Mouse (Mus musculus): ENCODE results near the gene Ddx3x.
"Not testable (repeated sequence)": the region's sequence is repeated elsewhere in the genome, so short reads cannot be mapped to it uniquely, and the experiment has no call there.

Ddx3x gene

DNA sequence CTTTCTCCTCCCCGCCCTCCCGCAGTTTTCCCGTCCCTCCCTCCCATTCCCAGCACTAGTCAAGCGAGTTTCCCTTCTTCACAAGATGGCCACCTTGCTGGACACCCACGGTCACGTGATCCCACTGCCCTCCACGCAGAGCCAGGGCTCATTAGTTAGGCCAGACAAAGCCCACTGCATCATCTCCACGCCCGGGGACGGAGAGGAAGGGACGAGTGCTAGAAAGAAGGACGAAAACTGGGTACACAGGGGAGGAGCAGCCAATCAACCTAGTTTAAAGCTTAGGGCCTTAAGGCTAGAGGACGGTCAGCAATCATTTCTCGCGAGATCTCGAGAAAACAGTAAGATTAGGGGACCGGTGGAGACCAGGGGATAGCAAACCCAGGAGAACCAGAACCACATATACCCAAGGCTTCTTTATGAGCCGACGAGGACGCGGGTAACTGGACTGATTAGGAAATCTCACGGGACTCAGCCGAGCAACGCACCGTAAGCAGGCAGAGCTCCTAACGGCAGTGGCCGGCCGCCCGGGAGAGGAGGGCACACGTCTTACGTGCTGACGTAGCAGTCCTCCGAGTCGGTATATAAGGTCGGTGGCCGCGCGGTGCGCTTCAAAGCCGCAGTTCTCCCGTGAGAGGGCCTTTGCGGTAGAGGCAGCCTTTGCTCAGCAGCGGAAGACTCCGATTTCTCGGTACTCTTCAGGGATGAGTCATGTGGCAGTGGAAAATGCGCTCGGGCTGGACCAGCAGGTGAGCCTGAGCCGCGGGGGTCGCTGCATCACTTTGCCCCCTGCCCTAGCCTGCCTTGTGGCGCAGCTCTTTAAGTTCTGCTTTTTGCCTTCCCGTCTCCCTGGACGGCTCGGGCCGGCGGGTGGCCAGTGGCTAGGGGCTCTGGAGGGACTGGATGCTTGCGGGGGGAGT, at the start of gene Ddx3x:
Ddx3x (plus strand) TSS at position 562 of the 920 bp plus-strand sequence.
- peak; percentile 88 for DNase-seq (ENCODE audit: low spot score)

DNA sequence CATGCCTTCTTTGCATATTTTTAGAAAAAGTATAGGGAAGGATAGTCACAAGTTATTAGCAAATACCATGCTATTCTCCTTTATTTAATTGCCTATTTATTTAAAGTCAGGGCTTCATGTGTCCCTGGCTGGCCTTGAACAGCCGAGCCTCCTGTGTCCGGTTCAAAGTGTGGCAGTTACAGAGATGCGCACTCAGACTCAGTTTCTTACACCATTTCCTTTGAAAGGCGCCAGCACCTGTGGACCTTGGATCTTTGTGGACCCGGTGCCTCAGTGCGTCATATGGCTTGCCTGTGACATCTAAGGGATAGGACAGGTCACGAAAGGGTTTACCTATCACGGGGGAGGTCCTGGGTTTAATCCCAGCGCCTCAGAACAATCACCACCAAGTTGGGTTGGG, 49.5 kb upstream of the Ddx3x start:
- no peak for DNase-seq (ENCODE audit: low spot score)

DNA sequence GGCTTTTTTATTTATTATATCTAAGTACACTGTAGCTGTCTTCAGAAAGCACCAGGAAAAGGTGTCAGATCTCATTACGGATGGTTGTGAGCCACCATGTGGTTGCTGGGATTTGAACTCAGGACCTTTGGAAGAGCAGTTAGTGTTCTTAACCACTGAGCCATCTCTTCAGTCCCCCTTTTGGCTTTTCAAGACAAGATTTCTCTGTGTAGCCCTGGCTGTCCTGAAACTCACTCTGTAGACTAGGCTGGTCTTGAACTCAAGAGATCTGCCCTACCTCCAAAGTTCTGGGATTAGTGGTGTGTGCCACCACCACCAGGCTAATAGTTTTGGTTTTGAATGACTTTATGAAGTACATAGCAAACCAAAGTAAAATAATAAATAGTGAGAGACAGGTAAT, 47.9 kb upstream of the Ddx3x start:
- DNase-seq (ENCODE audit: low spot score), result not testable (repeated sequence)

DNA sequence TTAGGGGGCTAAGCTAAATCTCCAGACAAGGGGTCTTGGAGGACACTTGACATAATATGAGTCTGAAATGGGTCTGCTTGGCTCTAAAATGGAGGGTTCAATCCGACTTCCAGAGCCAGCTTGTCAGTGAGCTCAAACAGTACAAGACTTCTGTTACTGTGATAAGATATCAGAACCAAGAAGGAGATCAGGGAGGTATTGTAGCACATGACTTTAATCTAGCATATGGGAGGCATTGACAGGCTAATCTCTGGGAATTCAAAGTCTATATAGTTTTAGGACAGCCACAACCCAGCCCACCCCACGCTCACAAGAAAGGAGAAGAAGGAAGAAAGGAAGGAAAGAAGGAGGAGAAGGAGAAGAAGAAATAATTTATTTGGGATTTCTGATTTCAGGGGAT, 47.1 kb upstream of the Ddx3x start:
- DNase-seq (ENCODE audit: low spot score), result no peak

DNA sequence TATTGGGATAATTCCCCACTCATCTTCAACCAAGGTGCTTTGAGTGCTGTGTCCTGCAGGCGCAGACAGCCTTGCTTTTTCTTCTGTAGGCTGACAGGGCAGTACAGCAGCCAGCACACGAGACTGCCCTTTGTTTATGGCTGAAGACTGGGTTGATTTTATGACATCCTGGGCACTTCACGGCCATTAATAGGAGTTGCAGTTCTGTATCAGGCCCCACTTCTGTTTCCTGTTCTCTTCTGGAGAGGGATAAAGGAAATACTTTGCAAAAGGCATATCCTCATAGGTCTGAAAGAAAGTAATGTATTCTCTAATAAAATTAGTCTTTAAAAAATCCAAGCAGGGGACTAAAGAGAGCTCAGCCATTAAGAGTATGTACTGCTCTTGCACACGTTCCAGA, 46.1 kb upstream of the Ddx3x start:
- DNase-seq (ENCODE audit: low spot score), result no peak

DNA sequence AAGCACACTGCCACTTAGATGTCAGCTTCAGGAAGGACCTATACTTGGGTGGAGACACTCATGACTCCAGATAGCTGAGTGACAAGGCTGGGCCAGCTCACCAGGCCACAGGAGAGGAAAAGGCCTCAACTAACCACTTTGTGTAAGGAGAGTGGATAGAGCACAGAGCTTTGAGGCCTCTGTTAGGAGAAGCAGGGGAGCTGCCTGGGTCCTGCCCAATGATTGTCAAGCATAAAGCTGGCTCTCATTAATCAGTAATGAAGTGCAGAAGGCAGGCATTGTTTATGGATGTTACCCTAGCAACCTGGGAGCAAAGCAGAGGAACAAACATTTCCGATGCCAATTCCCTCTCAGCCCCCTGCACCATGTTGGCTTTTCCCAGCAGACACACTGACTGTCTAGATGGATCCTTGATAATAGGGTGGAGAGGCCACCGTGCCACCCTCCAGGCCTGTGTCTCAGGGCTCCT, 44.6 kb upstream of the Ddx3x start:
- no peak for DNase-seq (ENCODE audit: low spot score)

DNA sequence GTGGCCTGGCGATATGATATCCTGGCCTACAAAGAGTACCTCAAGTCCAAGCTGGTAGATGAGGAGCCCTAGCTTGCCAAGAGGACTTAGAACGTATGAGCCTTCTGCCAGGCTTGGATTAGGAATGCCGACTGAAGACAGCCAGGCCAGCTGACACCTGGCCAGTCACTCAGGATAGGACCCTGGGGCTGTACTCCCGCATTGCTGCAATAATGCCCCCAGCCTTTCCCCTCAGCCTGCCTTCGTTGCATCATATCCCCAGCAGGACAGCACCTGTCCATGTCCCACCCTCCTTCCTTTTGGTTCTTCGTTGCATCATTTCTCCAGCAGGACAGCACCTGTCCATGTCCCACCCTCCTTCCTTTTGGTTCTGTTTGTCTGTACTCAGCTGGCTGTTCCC, 41.3 kb upstream of the Ddx3x start:
- DNase-seq (ENCODE audit: low spot score), result no peak

DNA sequence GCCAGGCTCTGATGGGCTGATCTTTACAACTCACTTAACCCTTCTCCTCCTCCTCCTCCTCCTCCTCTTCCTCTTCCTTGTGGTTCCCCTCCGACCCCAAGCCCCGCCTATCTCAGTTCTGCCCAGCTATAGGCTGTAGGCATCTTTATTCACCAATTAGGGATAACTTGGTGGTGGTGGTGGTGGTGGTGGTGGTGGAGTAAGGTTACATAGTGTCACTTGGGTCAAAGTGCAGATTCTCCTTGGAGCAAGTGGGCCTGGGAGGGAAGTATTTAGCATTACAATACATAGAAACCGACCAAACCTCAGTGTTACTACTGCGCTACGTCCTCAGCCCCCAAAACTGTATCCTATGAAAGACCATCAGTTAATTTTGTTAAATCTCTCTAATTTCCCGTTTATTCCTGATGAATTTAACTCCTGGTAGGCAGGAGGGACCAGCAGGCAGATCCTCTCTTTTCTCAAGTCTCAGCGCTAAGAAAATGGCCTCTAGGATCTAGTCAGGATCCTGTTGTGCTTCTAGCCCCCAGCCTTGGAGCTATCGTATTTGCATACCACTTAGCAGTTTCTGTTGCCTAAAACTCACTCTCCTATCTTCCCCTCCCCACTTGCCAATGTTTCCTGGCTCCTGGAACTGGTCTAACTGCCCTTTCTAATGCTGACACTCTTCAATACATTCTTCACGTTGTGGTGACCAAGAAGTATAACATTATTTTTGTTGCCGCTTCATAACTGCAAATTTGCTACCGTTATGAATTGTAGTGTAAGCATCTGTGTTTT, 39.9 kb upstream of the Ddx3x start:
- DNase-seq (ENCODE audit: low spot score), result no peak

DNA sequence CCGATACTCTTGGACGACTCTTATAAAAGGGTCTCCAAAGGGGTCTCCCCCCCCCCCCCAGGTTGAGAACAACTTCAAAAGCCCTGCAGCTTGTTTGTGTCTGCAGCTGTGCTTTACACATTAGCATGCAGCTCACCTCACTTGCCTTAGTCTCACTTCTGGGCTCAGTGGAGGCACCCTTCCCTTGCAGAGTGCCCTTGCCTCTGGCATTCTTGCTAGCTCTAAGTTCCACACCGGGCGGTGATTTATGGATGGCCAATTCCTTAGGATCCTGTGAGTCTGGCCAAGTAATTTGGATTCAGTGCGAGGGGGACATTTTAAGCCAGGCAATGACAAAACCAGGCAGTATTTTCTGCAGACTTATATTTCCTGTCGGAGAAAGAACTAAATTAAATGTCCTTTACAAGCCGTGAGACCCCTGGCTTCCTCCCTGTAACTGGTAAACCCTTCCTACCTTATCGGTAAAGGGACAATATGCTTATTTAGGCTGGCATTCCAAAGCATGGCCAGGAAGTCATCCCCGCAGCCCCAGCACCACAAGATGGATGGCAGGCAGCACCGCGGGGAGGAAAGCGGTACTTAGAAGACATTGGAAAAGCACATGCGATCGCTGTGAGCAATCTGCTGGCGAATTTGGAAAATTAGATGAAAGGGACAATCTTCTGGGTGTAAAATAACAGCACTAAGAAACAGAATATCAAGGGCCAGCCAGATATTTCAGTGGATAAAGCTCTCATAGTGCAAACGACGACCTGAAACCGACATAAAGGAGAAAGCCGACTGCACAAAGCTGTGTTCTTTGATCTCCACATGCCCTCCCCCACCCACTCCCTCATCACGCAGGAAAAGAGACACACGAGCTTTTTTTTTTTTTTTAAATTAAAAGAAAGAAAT, 39.1 kb upstream of the Ddx3x start:
- no peak for DNase-seq (ENCODE audit: low spot score)

DNA sequence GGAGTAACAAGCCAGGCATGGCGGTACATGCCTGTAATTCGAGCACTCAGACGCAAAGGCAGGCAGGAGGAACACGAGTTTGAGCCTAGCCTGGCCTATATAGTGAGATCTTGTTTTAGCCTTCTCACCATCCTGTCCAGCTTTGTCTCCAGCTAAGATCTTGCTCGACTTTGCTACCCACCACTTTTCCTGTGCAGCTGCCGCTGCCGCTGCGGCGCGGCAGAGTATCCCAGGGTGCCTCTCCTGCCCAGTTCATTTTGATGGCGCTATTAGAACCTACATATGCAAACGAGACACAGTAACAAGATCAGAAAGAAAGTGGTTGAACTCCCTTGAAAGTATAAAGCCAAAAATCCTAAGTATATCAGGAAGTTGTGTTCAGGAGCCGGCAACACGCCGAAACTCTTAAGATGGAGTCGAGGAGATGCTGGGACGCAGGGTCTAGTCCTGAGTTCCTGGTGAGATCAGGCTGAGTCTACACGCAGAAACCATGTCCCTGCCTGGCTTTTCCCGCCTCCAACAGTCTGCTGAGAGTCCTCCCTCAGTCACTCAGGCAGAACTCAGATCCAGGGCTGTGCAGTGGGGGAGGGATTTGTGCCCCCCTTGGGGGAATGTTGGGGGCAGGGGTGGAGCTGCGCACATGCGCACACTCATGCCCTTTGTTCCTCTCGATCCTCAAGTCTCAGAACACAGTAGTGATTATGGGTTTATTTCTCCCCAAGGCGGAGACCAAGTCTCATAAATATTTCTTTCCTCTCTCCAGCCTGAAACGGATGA, 38.3 kb upstream of the Ddx3x start:
- peak; percentile 47 for DNase-seq (ENCODE audit: low spot score)

DNA sequence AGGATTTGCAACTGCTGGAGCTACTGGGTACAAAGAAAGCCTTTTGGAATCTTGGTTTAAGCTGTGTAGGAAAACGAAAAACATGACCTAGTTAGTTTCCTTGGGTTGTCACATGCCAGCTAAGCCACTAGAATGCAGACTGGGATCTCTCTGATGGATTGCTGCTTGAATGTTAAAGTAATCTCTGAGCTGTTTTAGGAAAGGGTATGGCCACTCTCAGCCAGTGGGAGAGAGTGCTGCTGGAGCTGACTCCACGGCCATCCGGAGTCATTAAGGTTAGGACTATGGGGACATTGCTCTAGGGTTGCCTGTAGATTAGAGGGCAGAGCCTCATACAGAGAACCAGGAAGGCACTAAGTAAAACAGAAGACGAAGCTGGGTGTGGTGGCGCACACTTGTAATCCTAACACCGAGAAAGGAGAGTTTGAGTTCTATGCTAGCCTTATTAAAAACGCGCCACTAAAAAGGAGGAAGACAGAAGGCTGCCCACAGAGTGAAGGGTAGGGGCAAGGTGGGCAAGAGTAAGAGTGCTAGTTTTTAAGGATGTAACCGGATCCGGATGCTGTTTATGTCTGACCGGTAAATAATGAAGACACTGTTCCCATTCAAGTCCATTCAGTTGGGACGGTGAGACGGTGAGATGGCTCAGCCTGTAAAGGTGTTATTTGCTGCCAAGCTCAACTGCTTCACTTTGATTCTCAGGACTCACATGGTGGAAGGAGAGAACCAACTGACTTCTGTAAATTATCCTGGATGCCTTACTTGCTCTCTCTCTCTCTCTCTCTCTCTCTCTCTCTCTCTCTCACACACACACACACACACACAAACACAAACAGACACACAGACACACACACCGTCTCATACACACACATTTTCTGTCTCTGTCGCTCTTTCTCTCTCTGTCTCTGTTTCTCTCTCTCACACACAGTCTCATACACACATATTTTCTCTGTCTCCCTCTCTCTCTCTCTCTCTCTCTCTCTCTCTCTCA, 37.3 kb upstream of the Ddx3x start:
- no peak for DNase-seq (ENCODE audit: low spot score)

DNA sequence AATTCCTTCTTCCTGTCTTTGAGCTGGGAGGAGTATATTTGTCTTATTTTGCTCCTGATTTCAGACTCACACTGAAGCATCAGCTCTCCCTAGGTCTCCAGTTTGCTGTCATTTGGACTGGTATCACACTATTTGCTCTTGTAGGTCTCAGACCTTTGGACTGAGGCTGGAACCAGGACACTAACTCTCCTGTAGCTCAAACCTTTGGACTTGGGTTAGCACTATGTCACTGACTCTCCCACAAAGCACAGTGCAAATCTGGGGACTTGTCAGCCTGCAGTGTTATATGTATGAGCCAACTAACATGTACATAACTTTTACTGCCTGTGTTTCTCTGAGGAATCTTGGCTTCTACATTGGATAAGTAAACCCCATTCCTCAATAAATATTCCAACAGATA, 36.2 kb upstream of the Ddx3x start:
- DNase-seq (ENCODE audit: low spot score), result no peak

DNA sequence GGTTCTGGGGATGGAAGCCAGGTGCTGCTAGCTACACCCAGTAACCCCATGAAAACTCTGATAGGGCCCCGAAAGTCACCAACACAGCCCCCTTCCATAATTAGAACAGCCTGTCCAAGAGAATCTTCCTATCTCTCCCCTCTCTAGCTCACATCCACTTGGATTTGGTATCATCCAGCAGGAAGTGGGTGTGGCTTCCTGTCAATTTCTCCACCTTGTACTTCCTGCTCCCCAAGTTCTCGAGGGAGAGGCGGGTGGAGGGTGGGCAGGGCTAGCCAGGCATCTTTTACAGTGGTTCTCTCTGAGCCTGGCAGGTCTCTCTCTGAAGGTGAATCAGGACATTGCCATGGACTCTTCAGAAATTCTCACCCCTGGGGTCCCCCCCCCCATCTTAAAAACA, 35.7 kb upstream of the Ddx3x start:
- no peak for DNase-seq (ENCODE audit: low spot score)

DNA sequence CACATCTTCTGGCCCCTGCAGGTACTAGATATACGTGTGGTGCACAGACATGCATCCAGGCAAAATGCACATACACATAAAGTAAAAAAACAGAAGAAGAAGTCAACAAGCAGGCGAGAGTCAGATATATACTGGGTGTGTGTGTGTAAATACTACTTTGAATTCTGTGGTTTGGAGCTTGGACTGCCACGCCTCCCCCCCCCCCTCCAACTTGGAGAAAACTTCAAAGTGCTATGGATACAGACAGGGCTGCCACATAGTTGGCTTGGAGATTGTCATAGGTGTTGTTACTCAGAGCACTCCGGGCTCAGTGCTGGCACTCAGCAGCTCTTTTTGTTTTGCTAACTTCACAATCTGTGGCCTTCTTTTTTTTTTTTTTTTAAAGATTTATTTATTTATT, 29.1 kb upstream of the Ddx3x start:
- no peak for DNase-seq (ENCODE audit: low spot score)

DNA sequence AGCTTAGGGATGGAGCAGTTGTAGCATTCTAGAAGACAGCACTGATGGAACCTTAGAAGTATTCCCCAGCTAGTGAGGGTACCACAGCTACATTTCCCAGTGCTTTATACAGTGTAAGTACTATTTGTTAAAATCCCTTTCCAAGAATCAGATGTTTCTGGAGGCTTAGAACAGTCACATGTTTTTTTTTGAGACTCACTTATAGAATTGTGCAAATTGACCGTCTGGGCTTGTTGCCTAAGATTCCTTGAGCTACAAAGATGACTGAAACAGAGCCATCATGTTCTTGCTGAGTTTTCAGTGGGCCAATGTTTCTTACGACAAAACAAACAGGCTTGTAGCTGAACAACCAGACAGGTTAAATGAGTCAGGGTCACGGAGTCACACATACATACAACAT, 26.5 kb upstream of the Ddx3x start:
- DNase-seq (ENCODE audit: low spot score), result no peak

DNA sequence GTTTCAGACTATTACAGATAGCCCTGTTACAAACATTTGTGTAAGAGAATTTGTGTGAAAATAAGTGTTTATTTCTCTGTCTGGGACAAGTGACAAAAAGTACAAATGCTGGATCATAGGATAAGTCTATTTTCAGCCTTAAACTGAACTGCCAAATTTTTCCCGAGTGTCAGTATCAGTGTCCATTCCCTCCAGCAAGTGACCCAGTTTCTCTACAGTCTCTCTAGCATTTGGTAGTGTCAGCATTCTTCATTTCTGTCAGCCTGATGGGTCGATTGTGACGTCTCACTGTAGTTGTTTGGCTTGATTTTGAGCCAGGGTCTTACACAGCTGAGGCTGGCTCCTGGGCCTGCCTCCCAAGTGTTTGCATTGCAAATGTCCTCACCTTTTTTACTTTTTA, 17.4 kb upstream of the Ddx3x start:
- no peak for DNase-seq (ENCODE audit: low spot score)

DNA sequence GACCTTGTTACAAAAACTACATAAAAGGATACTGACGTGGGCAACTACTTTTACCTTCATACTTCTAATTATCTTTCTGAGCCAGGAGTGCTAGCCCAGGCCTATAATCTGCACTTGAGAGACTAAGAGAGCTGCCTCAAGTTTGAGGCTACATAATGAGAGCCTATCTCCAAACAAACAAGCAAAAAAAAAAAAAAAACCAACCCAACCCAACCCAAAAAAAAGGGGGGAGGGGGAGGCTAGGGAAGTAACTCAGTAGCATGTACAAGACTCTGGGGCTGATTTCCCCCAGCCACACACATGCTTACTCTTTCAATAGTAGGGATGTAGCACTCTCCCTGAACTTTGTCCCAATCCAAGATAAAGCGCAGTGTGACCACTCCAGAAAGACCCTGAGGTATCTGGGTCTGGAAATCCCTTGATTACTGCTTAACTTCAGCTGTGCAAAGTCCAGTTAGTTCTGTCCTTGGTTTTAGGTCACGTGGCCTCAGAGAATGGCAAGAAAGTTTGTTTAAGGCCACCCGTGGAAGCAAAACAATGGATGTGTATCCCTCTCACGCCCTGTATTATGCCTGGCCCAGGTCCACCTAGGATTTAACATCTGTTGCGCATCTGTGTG, 5.1 kb upstream of the Ddx3x start:
- no peak for DNase-seq (ENCODE audit: low spot score)

DNA sequence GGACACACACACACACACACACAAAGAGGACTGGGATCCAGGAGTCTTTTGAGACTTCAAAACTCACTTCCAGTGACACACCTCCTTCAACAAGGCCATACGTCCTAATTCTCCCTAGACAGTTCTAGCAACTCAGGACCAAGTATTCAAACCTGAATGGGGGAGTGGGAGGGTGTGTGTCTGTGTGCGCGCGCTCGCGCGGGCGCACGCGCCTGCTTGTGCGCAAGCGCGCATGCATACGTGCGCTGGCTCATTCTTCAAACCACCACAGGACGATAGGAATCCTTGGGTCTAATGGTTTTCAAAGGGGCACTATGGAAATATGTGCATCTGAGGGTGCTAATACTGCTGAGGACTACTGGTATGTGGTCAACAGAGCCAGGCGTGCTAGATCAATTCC, 1.8 kb upstream of the Ddx3x start:
- no peak for DNase-seq (ENCODE audit: low spot score)

DNA sequence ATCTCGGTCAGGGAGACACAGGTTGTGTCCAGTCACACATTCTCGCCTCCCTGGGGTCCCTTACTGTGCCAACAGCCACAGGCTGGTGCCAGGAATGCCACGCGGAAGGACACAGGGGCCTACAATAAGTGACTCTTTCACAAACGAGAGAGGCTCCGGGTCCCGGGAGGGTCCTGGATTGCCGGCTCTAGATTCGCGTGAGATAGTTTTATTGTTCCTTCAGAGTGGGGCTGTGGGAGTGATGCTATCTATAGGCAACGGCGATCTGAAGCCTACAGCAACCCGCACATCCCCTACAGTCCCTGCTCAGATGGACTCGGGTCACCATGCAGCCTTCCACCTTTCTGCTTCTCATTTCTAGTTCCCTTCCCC, 747 bp upstream of the Ddx3x start:
- DNase-seq (ENCODE audit: low spot score), result no peak

Measured in T-cell, adult 2 months (primary cell).